Mouse (Mus musculus) mouse embryonic stem cell (cell line): ENCODE measurements around the gene Ppa2.

Experiments
- in situ Hi-C, 2 experiments: fragments of 300-500 bp; cut with MboI; formaldehyde crosslinking; loops; 1 replicate in 1 of 2; 3 replicates in 1 of 2; pipeline ENCODE4 v1.14.3; 2019 to 2020; ENCODE audit warnings: low sequenced_read_pairs in 2 of 2, low pct_unique_long_range_greater_than_20kb in 1 of 2, mixed read lengths in 1 of 2; ENCODE audit not compliant: unreplicated experiment in 1 of 2

The Ppa2 gene

DNA sequence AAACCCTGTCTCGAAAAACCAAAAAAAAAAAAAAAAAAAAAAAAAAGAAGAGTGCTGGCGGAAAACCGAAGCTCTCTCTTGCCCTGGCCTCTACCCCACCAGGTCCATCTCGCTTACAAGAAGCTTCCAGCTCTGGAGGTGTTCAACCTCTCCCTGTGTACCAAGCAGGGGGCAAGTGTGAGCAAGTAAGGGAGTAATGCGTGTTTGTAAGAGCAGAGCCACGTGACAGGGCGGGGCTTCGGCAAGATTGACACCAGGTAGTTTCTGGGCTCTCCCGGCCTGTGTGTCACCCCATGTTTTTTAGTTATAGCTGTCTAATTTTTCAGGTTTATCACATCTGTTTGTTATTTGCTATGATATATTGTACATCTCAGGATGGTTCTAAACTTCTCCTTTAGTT, 56.2 kb downstream of the Ppa2 start:
- in situ Hi-C loops = no loop called here

DNA sequence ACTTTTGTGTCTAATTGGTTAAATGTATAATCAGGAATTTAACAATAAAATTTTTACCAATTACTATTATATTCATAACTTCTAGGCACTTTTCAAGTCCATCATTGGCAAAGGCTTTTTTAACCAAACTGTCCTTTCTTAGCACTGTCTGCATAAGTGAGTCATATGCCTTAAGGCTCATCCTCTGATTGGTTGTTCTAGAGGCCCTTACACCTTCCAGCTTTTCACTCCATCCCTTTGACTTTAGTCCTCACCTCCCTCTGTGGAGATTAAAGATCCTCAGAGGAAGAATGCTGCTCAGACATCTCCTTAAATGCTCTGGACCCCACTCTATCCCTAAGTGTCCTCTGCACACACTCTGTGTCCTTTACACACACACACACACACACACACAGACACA, 68.3 kb downstream of the Ppa2 start:
- in situ Hi-C loops = no loop called here

DNA sequence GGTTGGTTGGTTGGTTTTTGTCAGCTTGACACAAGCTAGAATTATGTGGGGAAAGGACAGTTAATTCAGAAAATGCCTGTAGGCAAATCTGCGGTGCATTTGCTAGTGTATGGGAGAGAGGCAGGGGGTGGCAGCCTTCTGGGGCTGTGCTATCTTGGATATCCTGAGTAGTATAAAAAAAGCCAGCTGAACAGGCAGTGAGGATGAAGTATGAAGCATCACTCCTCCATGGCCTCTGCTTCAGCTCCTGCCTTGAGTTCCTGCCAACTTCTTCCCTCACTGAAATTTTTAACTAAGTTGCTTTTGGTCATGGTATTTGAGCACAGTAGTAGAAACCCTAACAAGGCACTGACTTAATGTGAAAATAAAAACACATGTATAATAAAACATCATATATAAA, 70.1 kb downstream of the Ppa2 start:
- in situ Hi-C loops = no loop called here

DNA sequence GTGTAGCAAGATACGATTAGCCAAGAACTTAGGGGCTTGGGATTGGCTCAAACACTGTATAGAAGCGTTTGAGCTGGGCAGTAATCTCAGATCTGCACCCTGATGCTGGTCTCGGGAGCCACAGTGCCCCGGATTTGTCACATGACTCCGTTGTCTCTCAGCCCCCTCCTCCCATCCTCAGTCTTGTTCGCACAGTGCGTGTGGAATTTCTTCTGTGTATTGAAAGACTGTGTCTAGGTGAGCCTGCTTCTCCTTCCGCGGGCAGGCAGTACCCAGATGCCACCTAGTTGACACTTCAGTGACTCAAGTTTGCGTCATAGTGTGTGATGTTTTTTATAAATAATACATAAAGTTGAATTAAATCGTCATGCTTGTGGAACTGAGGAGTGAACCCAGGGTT, 71.6 kb downstream of the Ppa2 start:
- in situ Hi-C loops = no loop called here

DNA sequence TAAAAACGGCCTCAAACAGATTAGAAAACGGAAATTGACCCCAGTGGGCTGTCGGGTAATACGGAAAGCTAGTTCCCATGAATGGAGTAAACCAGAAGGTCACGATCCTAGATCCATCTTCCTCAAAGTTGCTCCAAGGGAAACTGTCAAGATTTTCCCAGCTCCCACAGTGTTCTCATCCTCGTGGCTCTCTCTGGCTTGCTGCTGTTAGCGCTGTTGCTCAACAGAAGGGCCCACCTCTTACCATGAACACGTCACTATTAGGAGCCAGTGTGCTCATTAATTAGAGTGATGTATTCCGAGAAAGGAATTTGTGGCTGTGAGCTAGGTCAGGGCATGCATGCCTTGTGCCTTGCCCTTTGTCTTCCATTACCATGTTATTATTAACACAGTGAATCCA, 72.2 kb downstream of the Ppa2 start:
- in situ Hi-C loops = no loop called here

DNA sequence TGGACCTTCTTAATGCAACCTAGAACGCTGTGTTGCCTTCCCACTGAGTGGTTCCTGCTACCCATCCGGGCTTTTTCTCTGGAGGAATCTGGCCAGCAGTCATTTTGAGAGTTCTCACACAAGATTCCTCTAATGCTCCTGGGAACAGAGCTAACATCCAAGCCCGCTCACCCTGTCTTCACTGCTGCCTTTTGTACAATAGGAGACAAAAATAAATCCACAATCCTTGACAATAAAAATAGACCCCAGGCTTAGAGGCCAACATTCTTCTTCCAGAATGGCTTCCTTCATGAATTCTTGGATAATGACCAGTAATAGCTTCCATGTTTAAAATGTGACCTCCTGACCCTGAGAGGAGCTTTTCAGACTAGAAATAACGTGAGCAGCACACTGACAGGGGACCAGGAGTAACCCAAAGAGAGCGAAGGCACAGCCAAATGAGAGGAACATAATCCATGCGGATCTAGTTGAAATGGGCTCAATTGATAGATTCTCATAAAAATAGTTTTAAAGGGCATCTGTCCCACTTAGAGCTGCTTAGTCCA, 74.3 kb downstream of the Ppa2 start:
- in situ Hi-C loops = no loop called here

DNA sequence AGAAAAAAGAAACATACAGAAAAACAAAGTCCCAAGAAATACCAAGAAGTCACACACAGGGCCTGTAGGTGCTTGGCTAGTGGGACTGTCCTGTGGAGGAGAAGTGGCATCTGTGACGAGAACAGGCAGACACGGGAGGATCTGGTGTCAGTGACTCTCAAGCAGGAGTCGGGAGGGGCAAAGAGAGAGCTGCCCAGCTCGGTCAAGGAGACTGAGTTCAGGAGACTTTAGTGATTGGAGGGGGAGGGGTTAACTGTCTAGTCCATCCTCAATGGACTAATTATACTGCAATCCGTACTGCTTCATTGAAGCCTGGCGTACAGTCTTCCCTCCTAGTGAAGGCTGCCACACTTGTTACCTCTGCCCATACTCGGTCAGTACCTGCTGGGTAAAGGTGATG, 77.4 kb downstream of the Ppa2 start:
- in situ Hi-C loops = no loop called here

DNA sequence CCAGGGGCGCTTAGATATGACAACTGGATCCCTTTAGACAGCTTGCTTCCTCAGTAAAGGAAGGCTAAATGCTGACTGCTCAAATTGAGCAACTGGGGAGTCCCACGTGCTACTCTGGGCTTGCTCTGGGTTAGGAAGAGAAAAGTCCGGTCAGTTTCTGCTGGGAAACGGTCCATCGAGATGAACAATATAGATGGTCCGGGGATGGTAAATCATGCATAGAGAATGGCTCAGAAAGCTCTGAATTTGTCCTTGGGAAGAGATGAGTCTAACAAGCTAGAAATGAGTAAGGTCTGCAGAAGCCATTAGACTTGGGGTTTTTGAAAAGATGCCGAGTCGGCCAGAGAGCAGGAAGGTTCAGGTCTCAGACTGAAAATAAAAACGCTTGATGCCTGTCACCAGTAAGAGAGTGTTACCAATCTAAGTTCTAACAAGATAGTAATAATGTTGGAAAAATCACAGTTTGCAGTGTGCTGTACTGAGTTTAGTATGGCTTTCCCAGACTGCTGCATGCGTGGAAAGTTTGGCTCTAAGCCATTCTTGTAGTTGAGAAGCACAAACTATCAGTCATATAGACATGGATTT, 80.0 kb downstream of the Ppa2 start:
- in situ Hi-C loops = no loop called here

DNA sequence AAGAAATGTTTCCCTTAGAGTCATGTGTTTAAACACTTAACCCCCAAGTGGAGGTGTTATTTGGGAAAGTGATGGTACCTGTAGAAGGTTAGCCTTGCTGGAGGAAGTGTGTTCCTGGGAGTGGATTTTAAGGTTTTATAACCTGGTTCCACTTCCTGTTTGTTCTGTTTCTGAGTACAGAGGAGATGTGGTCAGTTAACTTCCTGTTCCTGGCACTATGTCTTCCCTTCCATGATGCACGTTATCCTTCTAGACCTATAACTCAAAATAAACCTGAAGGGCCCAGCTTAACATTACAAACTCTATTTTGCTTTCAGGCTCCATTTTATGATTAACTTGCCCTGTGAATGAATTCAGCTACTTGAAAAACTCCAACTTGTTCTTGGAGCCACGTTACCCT, 84.6 kb downstream of the Ppa2 start:
- in situ Hi-C loops = no loop called here

DNA sequence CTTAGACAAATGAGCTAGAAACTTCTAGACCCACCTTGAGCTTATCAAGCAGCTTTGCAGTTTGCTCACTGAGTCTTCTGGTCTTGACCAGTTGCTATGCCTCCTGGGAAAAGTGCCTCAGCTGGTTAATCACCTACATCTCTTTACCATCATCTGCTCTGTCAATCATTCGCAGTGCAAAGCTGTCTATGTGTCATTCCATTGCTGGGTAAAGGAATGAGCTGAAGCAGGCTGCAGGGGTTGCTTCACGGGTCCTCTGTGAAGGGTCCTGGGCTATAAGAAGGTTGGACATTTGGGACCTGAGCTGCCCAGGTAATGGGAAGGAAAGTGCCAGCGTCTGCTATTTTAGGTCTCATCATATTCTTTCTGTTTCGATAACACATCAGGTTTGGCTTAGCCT, 93.9 kb downstream of the Ppa2 start:
- in situ Hi-C loops = no loop called here

DNA sequence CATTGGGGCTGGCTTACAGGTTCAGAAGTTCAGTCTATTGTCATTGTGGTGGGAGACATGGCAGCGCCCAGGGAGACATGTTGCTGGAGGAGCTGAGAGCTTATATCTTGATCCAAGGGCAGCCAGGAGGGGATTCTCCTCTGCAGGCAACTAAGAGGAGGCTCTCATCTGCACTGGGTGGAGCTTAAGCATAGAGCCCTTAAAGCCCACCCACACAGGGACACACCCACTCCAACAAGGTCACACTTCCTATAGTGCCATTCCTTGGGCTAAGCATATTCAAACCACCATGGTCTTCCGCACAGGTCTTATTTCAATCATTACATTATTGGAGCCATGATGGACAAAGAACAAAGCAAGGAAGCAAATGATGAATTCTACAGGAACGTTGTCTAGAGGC, 95.7 kb downstream of the Ppa2 start:
- in situ Hi-C loops = no loop called here

DNA sequence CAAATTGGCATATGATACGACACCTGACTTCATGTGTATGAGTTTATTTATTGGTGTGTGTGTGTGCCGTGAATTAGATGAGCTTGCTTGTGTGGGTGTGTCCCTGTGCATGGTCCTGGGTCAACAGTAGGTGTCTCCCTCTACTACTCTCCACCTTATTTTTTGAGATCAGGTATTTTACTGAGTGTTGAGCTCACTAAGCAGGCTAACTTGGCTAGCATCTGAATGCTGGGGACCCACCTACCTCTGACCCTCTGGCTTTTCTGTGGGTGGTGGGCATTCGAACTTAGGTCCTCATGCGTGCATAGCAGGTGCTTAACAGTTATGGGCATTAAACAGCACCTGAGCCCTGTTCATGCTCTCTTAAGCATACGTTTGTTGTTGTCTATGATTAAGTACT, 96.3 kb downstream of the Ppa2 start:
- in situ Hi-C loops = no loop called here

DNA sequence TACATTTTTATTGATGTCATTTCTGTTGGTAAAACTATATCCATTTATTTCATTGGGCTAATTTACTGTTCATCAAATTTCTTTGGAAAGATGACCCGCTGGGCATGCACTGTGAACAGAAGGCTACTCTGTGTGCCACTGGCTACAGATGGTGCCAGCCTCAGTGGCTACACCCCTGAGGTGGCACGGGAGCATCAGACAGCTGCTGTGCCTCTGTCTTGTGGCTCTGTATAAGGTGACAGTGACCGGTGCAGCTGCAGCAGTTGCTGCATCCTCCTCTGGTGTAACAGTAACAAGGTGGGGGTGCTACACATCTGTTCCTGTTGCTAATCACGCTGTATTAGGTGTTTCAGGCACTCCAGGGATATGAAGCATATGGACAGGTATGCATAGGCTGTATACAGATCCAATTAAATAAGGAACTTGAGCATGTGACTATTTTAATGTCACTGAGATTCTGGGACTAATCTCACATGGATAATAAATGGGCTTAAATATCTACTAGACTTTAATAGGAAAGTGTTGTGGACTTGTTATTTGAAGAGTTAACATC, 101.3 kb downstream of the Ppa2 start:
- in situ Hi-C loops = no loop called here

DNA sequence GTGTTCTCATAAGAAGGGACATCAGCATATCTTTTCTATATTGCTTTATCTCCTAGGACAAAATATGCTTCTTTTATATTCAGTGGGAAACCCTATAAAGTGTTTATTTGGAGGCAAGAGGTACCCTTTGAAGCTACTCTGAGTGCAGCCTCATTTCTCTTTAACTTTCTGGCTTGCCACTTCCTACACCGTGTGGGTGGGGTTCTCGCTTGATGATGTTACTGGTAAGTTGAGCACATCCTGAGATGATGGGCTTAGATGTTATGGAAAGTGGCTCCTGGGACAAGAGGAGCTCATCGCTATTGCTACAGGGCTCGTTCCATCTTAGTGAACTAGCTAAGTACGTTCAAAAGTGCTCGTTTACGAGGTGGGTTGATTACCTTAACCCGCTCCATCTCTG, 101.9 kb downstream of the Ppa2 start:
- in situ Hi-C loops = no loop called here

DNA sequence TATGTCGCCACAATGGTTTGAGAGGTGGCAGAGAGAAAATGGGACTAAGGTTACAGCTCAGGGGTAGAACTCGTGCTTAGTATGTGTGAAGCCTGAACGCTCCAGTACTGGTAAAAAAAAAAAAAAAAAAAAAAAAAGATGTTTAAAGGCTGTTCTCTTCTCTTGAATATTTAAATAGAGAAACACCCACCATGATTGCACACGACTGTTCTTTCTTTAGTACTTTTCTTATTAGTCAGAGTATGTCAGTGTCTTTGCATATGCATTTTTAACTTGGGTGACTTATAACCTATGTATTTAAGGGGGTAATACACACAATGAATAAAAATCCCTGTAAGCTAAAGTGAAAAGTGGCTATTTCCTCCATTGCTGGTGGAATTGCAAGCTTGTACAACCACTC, 104.8 kb downstream of the Ppa2 start:
- in situ Hi-C loops = no loop called here

DNA sequence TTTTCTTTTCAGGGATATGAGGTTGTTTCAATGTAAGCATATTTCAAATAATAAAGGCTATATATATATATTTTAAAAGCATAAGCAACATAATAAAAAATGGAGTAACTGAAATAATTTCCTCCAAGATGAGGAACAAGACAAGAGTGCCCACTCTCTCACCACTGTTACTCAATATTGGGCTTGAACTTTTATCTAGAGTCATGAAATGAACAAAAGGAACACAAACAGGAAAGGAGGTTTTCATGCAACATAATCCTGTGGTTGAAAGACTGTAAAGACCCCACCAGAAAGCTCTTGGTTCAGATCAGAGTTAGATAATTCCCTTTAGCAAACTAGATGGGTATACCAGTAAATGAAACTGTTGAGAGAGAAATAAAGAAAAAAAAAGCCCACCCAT, 113.2 kb downstream of the Ppa2 start:
- in situ Hi-C loops = no loop called here
